Mouse (Mus musculus): Measurements from ENCODE around the gene Serpinb8. TPM values are rescaled to one million over a fixed set of nuclear protein-coding genes. Genes with fewer than 3 reads are reported as not detected.

The Serpinb8 gene
- 5.5 TPM for polyA plus RNA-seq (2012; fragmentation: generic; extraction: Trizol)

DNA sequence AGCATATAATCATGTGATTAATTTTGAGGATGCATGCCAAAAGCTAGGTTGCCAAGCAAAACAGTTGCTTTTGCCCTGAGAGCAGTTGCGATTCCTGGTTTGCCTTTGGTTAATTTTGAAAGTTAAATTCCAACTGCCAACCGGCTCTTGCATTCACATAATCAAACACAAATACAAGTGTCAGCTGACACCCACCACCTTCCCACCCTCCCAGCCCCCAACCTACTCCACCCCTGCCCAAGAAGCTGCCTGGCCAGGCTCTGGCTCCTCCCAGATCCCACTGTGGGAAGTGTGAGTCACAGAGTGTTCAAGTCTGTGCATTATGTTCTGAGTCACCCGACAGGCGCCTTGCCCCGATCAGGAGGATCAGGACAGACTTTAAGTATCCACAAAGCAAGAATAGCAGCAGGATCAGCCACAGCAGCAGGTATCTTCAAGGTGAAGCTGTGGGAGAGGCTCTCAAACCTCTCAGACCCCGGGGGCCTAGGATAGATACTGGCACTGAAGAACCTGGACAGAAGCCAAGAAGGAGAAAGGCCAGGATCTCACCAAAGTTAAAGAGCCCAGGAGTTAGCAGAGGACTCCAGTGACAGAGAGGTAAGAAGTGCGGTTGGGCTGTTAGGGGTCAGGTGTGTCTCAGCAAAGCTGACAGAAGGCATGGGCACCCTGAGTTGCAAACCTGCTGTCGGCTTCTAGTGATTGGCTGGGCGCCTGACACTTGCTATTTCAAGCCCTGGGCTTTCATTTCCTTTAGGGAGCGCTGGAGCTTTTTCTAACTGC is at the start of gene Serpinb8:
Serpinb8 (plus strand) TSS at position 316 of the 780 bp plus-strand sequence.
- no peaks in the 10 kb centered on the region for H3K36me3 ChIP-seq (ENCODE audit: control insufficient read depth, insufficient read depth)
- no peaks in the 10 kb centered on the region for H3K79me2 ChIP-seq (ENCODE audit: control insufficient read depth, insufficient read depth)
- no peaks in the 10 kb centered on the region for H3K27me3 ChIP-seq (ENCODE audit: control insufficient read depth, insufficient read depth, insufficient read length)
- peak within 1 kb of the TSS; percentile 35 for H3K4me3 ChIP-seq
- H3K4me2 ChIP-seq (ENCODE audit: low read depth): peak within 1 kb of the TSS; percentile 94
- no peak for TF ChIP-seq TCF12 (IDR thresholded peaks at IDR 0.05; ENCODE audit: insufficient read depth, poor library complexity, severe bottlenecking)
- TF ChIP-seq POLR2A (IDR thresholded peaks at IDR 0.05; ENCODE audit: insufficient read length, low read depth): peak; percentile 15
- H3ac ChIP-seq (ENCODE audit: control insufficient read depth, insufficient read length): no peak within 1 kb of the TSS

DNA sequence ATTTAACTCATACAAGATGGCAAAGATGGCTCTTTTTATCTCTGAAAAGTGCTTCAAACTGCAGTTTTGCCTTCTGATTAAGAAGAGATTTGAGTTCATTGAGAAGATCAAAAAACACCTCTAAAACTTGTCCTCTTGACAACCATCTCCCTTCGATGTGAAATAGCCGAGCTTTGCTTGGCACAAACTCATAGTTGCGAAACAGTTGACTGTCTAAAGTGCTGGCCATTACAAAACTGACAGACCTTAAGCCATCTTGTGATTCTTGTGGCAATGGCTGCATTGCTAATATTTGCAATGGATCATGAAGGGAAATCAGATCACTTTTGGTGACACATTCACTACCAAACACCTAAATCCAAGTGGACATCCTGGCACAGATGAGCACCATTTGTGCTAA is 30.3 kb upstream of the Serpinb8 start:
- H3K27me3 ChIP-seq (ENCODE audit: control insufficient read depth, insufficient read depth, insufficient read length): no peaks in the 10 kb centered on the region
- TF ChIP-seq POLR2A (IDR thresholded peaks at IDR 0.05; ENCODE audit: insufficient read length, low read depth) (no peak), TCF3 (IDR thresholded peaks at IDR 0.05; ENCODE audit: insufficient read length, low read depth) (no peak), TCF12 (IDR thresholded peaks at IDR 0.05; ENCODE audit: insufficient read depth, poor library complexity, severe bottlenecking) (no peak), REST (IDR thresholded peaks at IDR 0.05; ENCODE audit: insufficient read depth, insufficient read length) (no peak), USF1 (IDR thresholded peaks at IDR 0.05; ENCODE audit: low read depth) (no peak), MYOD1 (IDR thresholded peaks at IDR 0.05; ENCODE audit: control insufficient read depth in 1 of 3, insufficient read length in 2 of 3, low read depth in 2 of 3) (no peak), MAX (IDR thresholded peaks at IDR 0.05; ENCODE audit: low read depth) (no peak), MYOG (IDR thresholded peaks at IDR 0.05; ENCODE audit: control insufficient read depth in 1 of 3, insufficient read depth in 1 of 3, insufficient read length in 2 of 3, low read depth in 2 of 3) (no peak), E2F4 (IDR thresholded peaks at IDR 0.05; ENCODE audit: insufficient read depth) (no peak), POLR2AphosphoS2 (IDR thresholded peaks at IDR 0.05; ENCODE audit: insufficient read length, low read depth) (no peak), SRF (IDR thresholded peaks at IDR 0.05; ENCODE audit: control insufficient read depth, insufficient read length, low read depth) (no peak), CEBPB (IDR thresholded peaks at IDR 0.05; ENCODE audit: insufficient read depth, poor library complexity, severe bottlenecking) (no peak)
- no peak overlapping the region for H3ac ChIP-seq (ENCODE audit: control insufficient read depth, insufficient read length)
- H3K79me2 ChIP-seq (ENCODE audit: control insufficient read depth, insufficient read depth): no peaks in the 10 kb centered on the region
- no peak overlapping the region for H3K4me2 ChIP-seq (ENCODE audit: low read depth)
- no peak overlapping the region for H3K4me3 ChIP-seq
- H3K36me3 ChIP-seq (ENCODE audit: control insufficient read depth, insufficient read depth): no peaks in the 10 kb centered on the region

DNA sequence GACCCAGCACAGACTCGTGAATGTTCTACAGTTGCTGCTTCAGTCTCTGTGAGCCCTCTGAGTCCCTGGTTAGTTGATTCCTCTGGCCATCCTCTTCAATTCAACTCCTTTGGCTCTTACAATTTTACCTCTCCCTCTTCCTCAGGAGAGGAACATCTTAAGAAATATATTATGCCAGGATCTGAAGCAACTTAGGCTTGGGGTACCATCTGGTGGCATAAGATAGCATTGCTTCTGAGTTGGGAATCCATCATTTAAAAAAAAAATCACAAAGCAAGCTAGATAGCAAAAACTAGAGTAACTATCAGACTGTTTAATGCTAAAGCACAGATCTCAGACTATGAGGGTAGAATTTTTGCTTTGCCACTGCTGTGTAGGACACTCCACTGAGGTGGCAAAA is 27.7 kb upstream of the Serpinb8 start:
- Histone ChIP-seq H3K79me2 (ENCODE audit: control insufficient read depth, insufficient read depth) (no peaks in the 10 kb centered on the region), H3K36me3 (ENCODE audit: control insufficient read depth, insufficient read depth) (no peaks in the 10 kb centered on the region), H3K4me2 (ENCODE audit: low read depth) (no peak overlapping the region), H3ac (ENCODE audit: control insufficient read depth, insufficient read length) (no peak overlapping the region), H3K27me3 (ENCODE audit: control insufficient read depth, insufficient read depth, insufficient read length) (no peaks in the 10 kb centered on the region), H3K4me3 (no peak overlapping the region)
- TF ChIP-seq POLR2A (IDR thresholded peaks at IDR 0.05; ENCODE audit: insufficient read length, low read depth) (no peak), REST (IDR thresholded peaks at IDR 0.05; ENCODE audit: insufficient read depth, insufficient read length) (no peak), MAX (IDR thresholded peaks at IDR 0.05; ENCODE audit: low read depth) (no peak)

DNA sequence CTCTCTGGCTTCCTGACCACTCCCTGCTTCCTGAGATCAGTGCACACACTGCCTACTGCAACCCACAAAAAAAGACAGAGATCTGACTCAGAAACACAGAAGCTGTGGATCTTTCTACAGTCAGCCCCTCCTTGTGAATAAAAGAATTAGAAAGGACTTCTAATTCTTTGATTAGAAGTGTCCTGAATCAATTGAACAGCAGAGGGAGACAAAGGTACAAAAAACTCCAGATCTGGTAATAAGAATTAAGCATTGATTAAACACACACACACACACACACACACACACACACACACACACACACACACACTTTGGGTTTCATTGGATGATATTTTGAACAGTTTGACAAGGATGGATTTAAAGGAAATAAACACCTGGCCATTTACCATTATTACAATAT is 24.2 kb upstream of the Serpinb8 start:
- Histone ChIP-seq H3K4me2 (ENCODE audit: low read depth) (no peak overlapping the region), H3ac (ENCODE audit: control insufficient read depth, insufficient read length) (no peak overlapping the region), H3K27me3 (ENCODE audit: control insufficient read depth, insufficient read depth, insufficient read length) (no peaks in the 10 kb centered on the region), H3K4me3 (no peak overlapping the region), H3K79me2 (ENCODE audit: control insufficient read depth, insufficient read depth) (no peaks in the 10 kb centered on the region), H3K36me3 (ENCODE audit: control insufficient read depth, insufficient read depth) (no peaks in the 10 kb centered on the region)
- TF ChIP-seq MYOD1 (IDR thresholded peaks at IDR 0.05; ENCODE audit: control insufficient read depth in 1 of 3, insufficient read length in 2 of 3, low read depth in 2 of 3) (no peak), TCF3 (IDR thresholded peaks at IDR 0.05; ENCODE audit: insufficient read length, low read depth) (no peak), POLR2AphosphoS2 (IDR thresholded peaks at IDR 0.05; ENCODE audit: insufficient read length, low read depth) (no peak), POLR2A (IDR thresholded peaks at IDR 0.05; ENCODE audit: insufficient read length, low read depth) (no peak), E2F4 (IDR thresholded peaks at IDR 0.05; ENCODE audit: insufficient read depth) (no peak), TCF12 (IDR thresholded peaks at IDR 0.05; ENCODE audit: insufficient read depth, poor library complexity, severe bottlenecking) (no peak), CEBPB (IDR thresholded peaks at IDR 0.05; ENCODE audit: insufficient read depth, poor library complexity, severe bottlenecking) (no peak), SRF (IDR thresholded peaks at IDR 0.05; ENCODE audit: control insufficient read depth, insufficient read length, low read depth) (no peak), REST (IDR thresholded peaks at IDR 0.05; ENCODE audit: insufficient read depth, insufficient read length) (no peak), MAX (IDR thresholded peaks at IDR 0.05; ENCODE audit: low read depth) (no peak)

DNA sequence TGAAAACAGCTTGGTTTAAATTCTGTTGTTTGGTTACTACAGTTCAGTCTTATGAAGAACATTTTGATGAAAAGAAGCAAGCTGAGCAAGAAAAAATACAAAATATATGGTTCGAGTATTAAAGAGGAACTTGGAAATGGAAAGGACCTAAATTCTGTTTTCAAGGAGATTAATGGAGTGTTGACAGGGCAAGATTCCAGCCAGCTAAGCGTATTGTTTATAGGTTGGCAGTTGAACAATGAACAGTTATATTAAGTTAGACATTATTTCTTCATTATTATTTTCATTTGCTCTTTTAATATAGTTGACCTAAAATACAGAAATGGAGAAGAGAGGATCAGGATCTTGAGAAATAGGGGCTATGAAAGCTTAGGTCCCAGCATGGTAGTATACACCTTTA is 13.7 kb upstream of the Serpinb8 start:
- Histone ChIP-seq H3K36me3 (ENCODE audit: control insufficient read depth, insufficient read depth) (no peaks in the 10 kb centered on the region), H3K79me2 (ENCODE audit: control insufficient read depth, insufficient read depth) (no peaks in the 10 kb centered on the region), H3K4me2 (ENCODE audit: low read depth) (no peak overlapping the region), H3K27me3 (ENCODE audit: control insufficient read depth, insufficient read depth, insufficient read length) (no peaks in the 10 kb centered on the region), H3ac (ENCODE audit: control insufficient read depth, insufficient read length) (no peak overlapping the region), H3K4me3 (no peak overlapping the region)
- TF ChIP-seq E2F4 (IDR thresholded peaks at IDR 0.05; ENCODE audit: insufficient read depth): no peak
- no peak for TF ChIP-seq TCF3 (IDR thresholded peaks at IDR 0.05; ENCODE audit: insufficient read length, low read depth)
- TF ChIP-seq POLR2AphosphoS2 (IDR thresholded peaks at IDR 0.05; ENCODE audit: insufficient read length, low read depth): no peak
- no peak for TF ChIP-seq TCF12 (IDR thresholded peaks at IDR 0.05; ENCODE audit: insufficient read depth, poor library complexity, severe bottlenecking)
- no peak for TF ChIP-seq REST (IDR thresholded peaks at IDR 0.05; ENCODE audit: insufficient read depth, insufficient read length)
- TF ChIP-seq MYOD1 (IDR thresholded peaks at IDR 0.05; ENCODE audit: control insufficient read depth in 1 of 3, insufficient read length in 2 of 3, low read depth in 2 of 3): no peak
- no peak for TF ChIP-seq MAX (IDR thresholded peaks at IDR 0.05; ENCODE audit: low read depth)
- no peak for TF ChIP-seq CEBPB (IDR thresholded peaks at IDR 0.05; ENCODE audit: insufficient read depth, poor library complexity, severe bottlenecking)
- TF ChIP-seq POLR2A (IDR thresholded peaks at IDR 0.05; ENCODE audit: insufficient read length, low read depth): no peak
- no peak for TF ChIP-seq USF1 (IDR thresholded peaks at IDR 0.05; ENCODE audit: low read depth)
- TF ChIP-seq MYOG (IDR thresholded peaks at IDR 0.05; ENCODE audit: control insufficient read depth in 1 of 3, insufficient read depth in 1 of 3, insufficient read length in 2 of 3, low read depth in 2 of 3): no peak
- TF ChIP-seq SRF (IDR thresholded peaks at IDR 0.05; ENCODE audit: control insufficient read depth, insufficient read length, low read depth): no peak

Data from myocyte (in vitro differentiated cells).